ENCODE assay signal across 20 mouse cellular contexts in genomic region chrX:17537701-17538100, GRCm38 (mm10). TPM values are rescaled to one million over a fixed set of nuclear protein-coding genes. Genes with fewer than 3 reads are reported as not detected.
DNase-seq lines count a peak whose midpoint lies in the region; ATAC-seq lines count a peak whose summit lies in the region.
"Had no signal": no experiment of that assay in that cellular context is flagged by ENCODE, and none has a peak within 500 bp of the region (broad histone marks: within the 10 kb centered on the region; RNA-seq: fewer than 3 reads in every experiment).

No protein-coding gene starts in this region.

- ATAC-seq in megakaryocyte, adult 5-6 weeks (ENCODE audit: poor library complexity, severe bottlenecking) = peak; percentile 63
- ATAC-seq: forebrain, embryonic 14.5 days; forebrain, postnatal 0 days had no signal

- DNase-seq in 416B (ENCODE audit: low read depth) = peak; percentile 86
- DNase-seq in splenic B cell, adult 2 months (ENCODE audit: low read depth, low spot score) = peak; percentile 63
- no peak for DNase-seq in gastrocnemius, postnatal 25 days
- no peak for DNase-seq in layer of hippocampus, adult 11-12 months (ENCODE audit: low spot score)
- no peak for DNase-seq in adrenal gland, adult 18-20 months (ENCODE audit: low spot score in 2 of 2)
- DNase-seq: adrenal gland, adult 2 months; adrenal gland, postnatal 14 days; cerebellum, adult 11 months; cerebellum, adult 2 months; cerebellum, adult 9-11 months; cerebellum, postnatal 25 days; forebrain, postnatal 0 days; gastrocnemius, postnatal 36 days; heart, adult 11 months had no signal

- H3K27me3 ChIP-seq in splenic B cell, adult 2 months (ENCODE audit: control insufficient read depth, insufficient read depth, low read length, poor library complexity, severe bottlenecking) = no peaks in the 10 kb centered on the region
- H3K27me3 ChIP-seq: embryonic facial prominence, embryonic 12.5 days; embryonic facial prominence, embryonic 15.5 days; hindbrain, embryonic 12.5 days; hindbrain, embryonic 15.5 days had no signal

- no peaks in the 10 kb centered on the region for H3K36me3 ChIP-seq in splenic B cell, adult 2 months (ENCODE audit: control insufficient read depth, insufficient read depth, low read length, poor library complexity, severe bottlenecking)
- H3K36me3 ChIP-seq: embryonic facial prominence, embryonic 12.5 days; embryonic facial prominence, embryonic 15.5 days; hindbrain, embryonic 12.5 days; hindbrain, embryonic 15.5 days had no signal

RNA-seq across cellular contexts. Expression of gene Fundc1, which starts 34.4 kb away (rescaled TPM):
- total RNA-seq in megakaryocyte, adult 5-6 weeks (2015) = 36.6 and 37.7 TPM in 2 replicates
- 40.7 and 56.7 TPM in 2 replicates for total RNA-seq in megakaryocyte, adult 5-6 weeks (2017)
- 10 to 100 TPM; 25.8 TPM for total RNA-seq in gastrocnemius, postnatal 25 days (2021)
- 10 to 100 TPM; 42.5 to 66.9 TPM for total RNA-seq in adrenal gland, adult 18-20 months (2021)

Comparison
In these comparisons a context has a peak if more than half of its experiments do, and no peak if none do; other contexts are left out.
1. DNase-seq: peak in 416B (single experiment) and splenic B cell, adult 2 months (single experiment); none in gastrocnemius, postnatal 25 days (single experiment), layer of hippocampus, adult 11-12 months (single experiment) and adrenal gland, adult 18-20 months (0 of 2).